Mouse (Mus musculus): Measurements from ENCODE around the gene Dcdc2b.

DNA sequence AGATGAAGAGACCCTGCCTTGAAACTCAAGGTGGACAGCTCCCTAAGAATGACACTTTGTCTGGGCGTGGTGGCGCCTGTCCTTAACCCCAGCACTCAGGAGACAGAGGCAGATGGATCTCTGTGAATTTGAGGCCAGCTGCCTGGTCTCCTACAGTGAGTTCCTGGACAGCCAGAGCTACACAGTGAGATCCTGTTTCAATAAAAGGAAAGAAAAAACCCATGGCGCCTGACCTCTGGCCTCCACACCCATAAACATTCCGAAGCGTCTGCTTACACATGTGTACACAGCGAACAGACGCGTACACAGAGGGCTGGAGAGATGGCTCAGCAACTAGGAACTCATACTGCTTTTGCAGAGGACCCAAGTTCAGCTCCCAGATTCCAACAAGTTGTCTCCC, 50.3 kb downstream of the Dcdc2b start:
- no peak for TF ChIP-seq POLR2A (IDR thresholded peaks at IDR 0.05; ENCODE audit: low read depth, low read length)
- no peak for TF ChIP-seq CTCF (IDR thresholded peaks at IDR 0.05; ENCODE audit: borderline replicate concordance, insufficient read depth, low read length)

Measured in embryonic fibroblast, embryonic 13.5 days (primary cell).